Mouse (Mus musculus) MEL (cell line): ENCODE measurements around the gene Tmub2. TPM values are rescaled to one million over a fixed set of nuclear protein-coding genes. Genes with fewer than 3 reads are reported as not detected.
A peak's percentile ranks its signal among the peaks of the same experiment; 100 is the strongest.

Experiments
- DNase-seq: peaks from one replicate; pipeline ENCODE4 v3.0.0; 2011; ENCODE audit warnings: low read depth, low spot score
- H3K27ac ChIP-seq: 2 replicates; pipeline ENCODE4 v1.5.1; 2012; ENCODE audit warnings: low read depth, mild to moderate bottlenecking, control low read depth, low read length, moderate library complexity; ENCODE audit not compliant: control insufficient read depth
- H3K27me3 ChIP-seq, 2 experiments: fragments of 150-350 bp in 1 of 2; sonication (generic) in 1 of 2; 2 replicates each; pipeline ENCODE4 v1.6.1; 2012; ENCODE audit warnings: low read length in 2 of 2, mild to moderate bottlenecking in 2 of 2, improper control_type of control experiment in 1 of 2, moderate library complexity in 1 of 2; ENCODE audit not compliant: insufficient read depth in 2 of 2, control insufficient read depth in 1 of 2
- H3K36me3 ChIP-seq, 2 experiments: 2 replicates each; pipeline ENCODE4 v1.6.1; 2012 to 2014; ENCODE audit warnings: low read length in 2 of 2, improper control_type of control experiment in 1 of 2, inconsistent platforms in 1 of 2, mild to moderate bottlenecking in 1 of 2; ENCODE audit not compliant: insufficient read depth in 2 of 2, control insufficient read depth in 1 of 2
- H3K4me1 ChIP-seq, 2 experiments: fragments of 150-350 bp in 1 of 2; sonication (generic) in 1 of 2; 2 replicates each; pipeline ENCODE4 v1.6.1; 2012; ENCODE audit warnings: low read length in 2 of 2, improper control_type of control experiment in 1 of 2, mild to moderate bottlenecking in 1 of 2; ENCODE audit not compliant: insufficient read depth in 2 of 2, control insufficient read depth in 1 of 2
- H3K4me3 ChIP-seq, 2 experiments: fragments of 150-350 bp in 1 of 2; sonication (generic) in 1 of 2; 2 replicates each; pipeline ENCODE4 v1.5.1; 2012; ENCODE audit warnings: low read depth in 2 of 2, low read length in 2 of 2, mild to moderate bottlenecking in 2 of 2, moderate library complexity in 2 of 2, control low read depth in 1 of 2, improper control_type of control experiment in 1 of 2; ENCODE audit not compliant: control insufficient read depth in 1 of 2, insufficient read depth in 1 of 2
- H3K79me2 ChIP-seq: 2 replicates; pipeline ENCODE4 v1.6.1; 2012; ENCODE audit warnings: mild to moderate bottlenecking, low read length, moderate library complexity; ENCODE audit not compliant: control insufficient read depth, poor library complexity, insufficient read depth
- H3K9ac ChIP-seq: 2 replicates; pipeline ENCODE4 v1.6.1; 2012; ENCODE audit warnings: low read depth, mild to moderate bottlenecking, control low read depth, low read length, moderate library complexity; ENCODE audit not compliant: control insufficient read depth, poor library complexity, severe bottlenecking
- H3K9me3 ChIP-seq: fragments of 150-350 bp; sonication (generic); replicated peaks from 2 replicates; pipeline ENCODE4 v1.6.1; 2012; ENCODE audit warnings: mild to moderate bottlenecking, low read length, improper control_type of control experiment, moderate library complexity; ENCODE audit not compliant: insufficient read depth
- CHD2 ChIP-seq: IDR thresholded peaks from 2 replicates; pipeline ENCODE4 v1.6.1; 2011; ENCODE audit warnings: low read length, improper control_type of control experiment
- CTCF ChIP-seq, 3 experiments: IDR thresholded peaks in 2 of 3; conservative IDR thresholded peaks in 1 of 3; 2 replicates each; pipeline ENCODE4 v1.5.1; 2011 to 2012; ENCODE audit warnings: low read length in 3 of 3, low read depth in 2 of 3, mild to moderate bottlenecking in 2 of 3, improper control_type of control experiment in 1 of 3, inconsistent platforms in 1 of 3, mixed read lengths in 1 of 3, moderate library complexity in 1 of 3; ENCODE audit not compliant: control insufficient read depth in 1 of 3, insufficient read depth in 1 of 3, poor library complexity in 1 of 3, severe bottlenecking in 1 of 3
- E2F4 ChIP-seq: IDR thresholded peaks from 2 replicates; pipeline ENCODE4 v1.6.1; 2011; ENCODE audit warnings: low read depth, low read length, improper control_type of control experiment, borderline replicate concordance
- HCFC1 ChIP-seq: IDR thresholded peaks from 2 replicates; pipeline ENCODE4 v1.6.1; 2012; ENCODE audit warnings: low read depth, mild to moderate bottlenecking, inconsistent platforms, low read length, improper control_type of control experiment, moderate library complexity
- JUND ChIP-seq: IDR thresholded peaks from 2 replicates; pipeline ENCODE4 v1.6.1; 2011; ENCODE audit warnings: low read depth, mild to moderate bottlenecking, improper control_type of control experiment, low read length
- KAT2A ChIP-seq: conservative IDR thresholded peaks from 2 replicates; pipeline ENCODE4 v1.6.1; 2012; ENCODE audit warnings: low read depth, low read length, improper control_type of control experiment, inconsistent platforms
- MAX ChIP-seq: IDR thresholded peaks from 2 replicates; pipeline ENCODE4 v1.6.1; 2011; ENCODE audit warnings: low read length, improper control_type of control experiment
- MYB ChIP-seq: IDR thresholded peaks from 2 replicates; pipeline ENCODE4 v1.6.1; 2011; ENCODE audit warnings: mild to moderate bottlenecking, low read depth, low read length, improper control_type of control experiment
- NELFE ChIP-seq: IDR thresholded peaks from 2 replicates; pipeline ENCODE4 v1.6.1; 2011; ENCODE audit warnings: low read depth, low read length, improper control_type of control experiment
- NRF1 ChIP-seq: IDR thresholded peaks from 2 replicates; pipeline ENCODE4 v1.6.1; 2014; ENCODE audit warnings: low read depth, mild to moderate bottlenecking, inconsistent platforms, low read length, improper control_type of control experiment, moderate library complexity; ENCODE audit not compliant: poor library complexity, insufficient read depth, severe bottlenecking
- POLR2A ChIP-seq, 2 experiments: IDR thresholded peaks; 2 replicates each; pipeline ENCODE4 v1.6.1; 2011 to 2012; ENCODE audit warnings: low read length in 2 of 2, mild to moderate bottlenecking in 2 of 2, control low read depth in 1 of 2, improper control_type of control experiment in 1 of 2, low read depth in 1 of 2, moderate library complexity in 1 of 2; ENCODE audit not compliant: control insufficient read depth in 1 of 2, insufficient read depth in 1 of 2, poor library complexity in 1 of 2
- POLR2AphosphoS5 ChIP-seq: IDR thresholded peaks from 2 replicates; pipeline ENCODE4 v1.6.1; 2012; ENCODE audit warnings: low read depth, borderline replicate concordance, mild to moderate bottlenecking, inconsistent platforms, low read length, moderate library complexity, mixed read lengths
- RAD21 ChIP-seq: IDR thresholded peaks from 2 replicates; pipeline ENCODE4 v1.6.1; 2011; ENCODE audit warnings: mild to moderate bottlenecking, low read depth, low read length, improper control_type of control experiment
- SMC3 ChIP-seq: IDR thresholded peaks from 2 replicates; pipeline ENCODE4 v1.6.1; 2011; ENCODE audit warnings: low read depth, low read length, improper control_type of control experiment
- TAL1 ChIP-seq: IDR thresholded peaks from 2 replicates; pipeline ENCODE4 v1.6.1; 2012; ENCODE audit warnings: mild to moderate bottlenecking, inconsistent platforms, low read length, moderate library complexity, mixed read lengths
- UBTF ChIP-seq: IDR thresholded peaks from 2 replicates; pipeline ENCODE4 v1.6.1; 2012; ENCODE audit warnings: low read depth, mild to moderate bottlenecking, inconsistent platforms, low read length, improper control_type of control experiment, moderate library complexity, borderline replicate concordance; ENCODE audit not compliant: insufficient read depth
- USF1 ChIP-seq: IDR thresholded peaks from 2 replicates; pipeline ENCODE4 v1.6.1; 2014; ENCODE audit warnings: low read depth, mild to moderate bottlenecking, inconsistent platforms, low read length, improper control_type of control experiment, moderate library complexity
- ZC3H11A ChIP-seq: IDR thresholded peaks from 2 replicates; pipeline ENCODE4 v1.6.1; 2012; ENCODE audit warnings: low read depth, mild to moderate bottlenecking, inconsistent platforms, low read length, improper control_type of control experiment
- ZKSCAN1 ChIP-seq: IDR thresholded peaks from 2 replicates; pipeline ENCODE4 v1.6.1; 2012; ENCODE audit warnings: low read depth, mild to moderate bottlenecking, inconsistent platforms, low read length, improper control_type of control experiment, moderate library complexity
- ZMIZ1 ChIP-seq: IDR thresholded peaks from 2 replicates; pipeline ENCODE4 v1.6.1; 2012; ENCODE audit warnings: low read depth, mild to moderate bottlenecking, inconsistent platforms, low read length, improper control_type of control experiment, moderate library complexity
- polyA plus RNA-seq, 2 experiments: library from polyadenylated mRNA; stranded (reverse) in 1 of 2; unstranded in 1 of 2; fragments of >175 nt in 1 of 2; fragments of >200 nt in 1 of 2; gene quantifications; 2 replicates each; pipeline versions ENCODE4 v1.2.1 to v1.2.4; 2012; ENCODE audit warnings: low replicate concordance in 2 of 2, low read depth in 1 of 2; ENCODE audit not compliant: insufficient read length in 2 of 2, insufficient read depth in 1 of 2, missing spikeins in 1 of 2
- total RNA-seq: library from RNA; depleted of rRNA; stranded (reverse); fragments of 300-350 nt; gene quantifications from 2 replicates; pipeline ENCODE4 v1.2.3, GENCODE M21; 2012

Gene Tmub2
- total and polyA plus RNA-seq, 3 experiments, result 29.3 to 40.5 TPM; not detected in 1

DNA sequence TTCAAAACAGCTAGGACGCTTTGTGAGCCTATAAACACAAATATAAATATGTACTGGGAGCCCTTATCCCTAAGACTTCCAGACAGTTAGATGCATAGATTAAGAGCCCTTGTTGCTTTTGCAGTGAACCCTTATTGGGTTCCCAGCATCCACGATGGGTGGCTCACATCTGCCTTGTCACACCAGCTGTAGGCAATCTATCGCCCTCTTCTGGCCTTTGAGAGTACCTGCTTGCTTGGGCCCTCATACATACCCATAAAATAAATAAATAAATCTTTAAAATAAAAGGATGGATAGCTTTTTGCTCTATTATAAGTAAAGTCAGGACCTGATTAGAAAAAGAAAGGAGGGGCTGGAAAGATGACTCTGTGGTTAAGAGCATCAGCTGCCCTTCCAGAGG, 26.2 kb upstream of the Tmub2 start:
- Histone ChIP-seq H3K9ac (no peak overlapping the region), H3K4me3 (no peak overlapping the region)
- TF ChIP-seq POLR2A (IDR thresholded peaks at IDR 0.05; ENCODE audit: control insufficient read depth in 1 of 2, insufficient read depth in 1 of 2, low read depth in 1 of 2, low read length in 2 of 2, poor library complexity in 1 of 2), result no peak
- peak; percentile 32; the same call in 1 of the 2 replicates for TF ChIP-seq SMC3
- TF ChIP-seq RAD21, result peak; percentile 27
- peak; percentile 44 to 68 (median 62); a peak in 5 of 6 replicates for TF ChIP-seq CTCF (IDR thresholded peaks at IDR 0.05 in 2 of 3, conservative IDR thresholded peaks at IDR 0.05 in 1 of 3; ENCODE audit: control insufficient read depth in 1 of 3, insufficient read depth in 1 of 3, low read depth in 2 of 3, low read length in 3 of 3, poor library complexity in 1 of 3, severe bottlenecking in 1 of 3)
- TF ChIP-seq ZMIZ1, result no peak
- TF ChIP-seq, all 39 proteins: peak for 3
- peak; percentile 66 for DNase-seq
- Histone ChIP-seq H3K79me2 (no peaks in the 10 kb centered on the region), H3K4me1 (peaks cover 8 to 14% of the 10 kb centered on the region in 2 experiments), H3K27me3 (no peaks in the 10 kb centered on the region), H3K9me3 (no peaks in the 10 kb centered on the region), H3K36me3 (peaks cover 0 to 11% of the 10 kb centered on the region in 2 experiments; a peak in 3 of 4 replicates), H3K27ac (no peak overlapping the region; the same call in 1 of the 2 replicates)

- H3K36me3 ChIP-seq, result peaks cover 0 to 5% of the 10 kb centered on the region in 2 experiments; a peak in 3 of 4 replicates
- no peak for DNase-seq
- TF ChIP-seq MYB (no peak), NELFE (no peak), CHD2 (no peak), HCFC1 (no peak), E2F4 (no peak), JUND (no peak), KAT2A (no peak), ZKSCAN1 (no peak), ZC3H11A (no peak)
- no peak overlapping the region for H3K4me3 ChIP-seq
- H3K4me1 ChIP-seq, result peaks cover 2 to 3% of the 10 kb centered on the region in 2 experiments
- H3K9me3 ChIP-seq, result no peaks in the 10 kb centered on the region
- no peak overlapping the region for H3K27ac ChIP-seq
- H3K9ac ChIP-seq, result no peak overlapping the region
- no peaks in the 10 kb centered on the region for H3K27me3 ChIP-seq
- no peaks in the 10 kb centered on the region for H3K79me2 ChIP-seq
These were observed 21.5 kb upstream of the Tmub2 start for GRCm38 (mm10) chr11:102263211-102263610.

DNA sequence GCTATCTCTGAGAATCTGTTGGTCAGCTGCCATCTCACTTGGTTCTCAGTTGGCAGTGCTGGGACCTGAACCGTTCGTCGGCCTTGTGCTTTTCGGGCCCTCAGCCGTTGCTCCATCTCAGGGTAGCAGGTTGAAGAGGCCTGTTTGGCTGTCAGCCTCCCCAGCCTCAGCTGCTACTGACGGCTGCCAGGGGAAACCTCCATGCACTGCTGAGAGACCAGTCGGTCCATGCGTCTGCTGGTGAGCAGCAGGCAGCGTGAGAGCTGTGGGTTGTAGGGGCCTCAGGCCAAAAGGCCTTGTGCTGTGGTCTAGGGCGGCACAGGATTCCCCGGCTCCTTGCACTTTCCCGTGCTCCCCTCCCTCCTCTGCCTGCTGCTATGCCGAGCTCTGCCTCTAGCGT, 18.9 kb upstream of the Tmub2 start:
- no peak overlapping the region for H3K27ac ChIP-seq
- H3K79me2 ChIP-seq, result no peaks in the 10 kb centered on the region
- no peak for DNase-seq
- no peak for TF ChIP-seq MYB
- TF ChIP-seq MAX, result no peak
- TF ChIP-seq ZC3H11A, result no peak
- no peak for TF ChIP-seq NRF1
- no peak for TF ChIP-seq POLR2AphosphoS5
- no peak for TF ChIP-seq TAL1
- no peak for TF ChIP-seq UBTF
- no peak for TF ChIP-seq USF1
- TF ChIP-seq RAD21, result no peak
- TF ChIP-seq, all 39 proteins: peak for 0
- Histone ChIP-seq H3K36me3 (no peaks in the 10 kb centered on the region; a peak in 1 of 4 replicates), H3K4me3 (no peak overlapping the region), H3K4me1 (no peaks in the 10 kb centered on the region), H3K9me3 (no peaks in the 10 kb centered on the region), H3K9ac (no peak overlapping the region), H3K27me3 (no peaks in the 10 kb centered on the region; a peak in 1 of 4 replicates)
